Mouse (Mus musculus) bone marrow macrophage, adult 2 months (primary cell): ENCODE data around the gene Kiz.

Experiments used
- CTCF ChIP-seq: IDR thresholded peaks from 2 replicates; pipeline ENCODE4 v1.5.1; 2012; ENCODE audit warnings: low read depth, mild to moderate bottlenecking, low read length, moderate library complexity
- POLR2A ChIP-seq: IDR thresholded peaks from 2 replicates; pipeline ENCODE4 v1.6.1; 2012; ENCODE audit warnings: mild to moderate bottlenecking, low read depth, low read length, borderline replicate concordance

GRCm38 (mm10) chr2:146855599-146856039 is at the start of gene Kiz:
- TF ChIP-seq CTCF (no peak), POLR2A (0 out of 2 replicates have a peak, but pooled peaks have one; percentile 49)
